Mouse (Mus musculus) megakaryocyte progenitor cell, adult 5-6 weeks (primary cell): ENCODE data around the gene Gm8246. TPM values are rescaled to one million over a fixed set of nuclear protein-coding genes. Genes with fewer than 3 reads are reported as not detected.
"Not testable (repeated sequence)": the region's sequence is repeated elsewhere in the genome, so short reads cannot be mapped to it uniquely, and the experiment has no call there.

ENCODE experiments used
- ATAC-seq: replicated peaks from 2 replicates; pipeline ENCODE4 v1.8.0; 2016; ENCODE audit warnings: mild to moderate bottlenecking, moderate TSS enrichment, inconsistent platforms; ENCODE audit not compliant: poor library complexity
- total RNA-seq, 2 experiments: library from RNA; stranded (forward) in 1 of 2; stranded (reverse) in 1 of 2; fragments of 157-497, 149-512 nt in 1 of 2; fragments of 200-1000 nt in 1 of 2; gene quantifications; 2 replicates each; pipeline versions ENCODE4 v1.2.3 to v1.2.4; 2015 to 2017

Gene Gm8246
- not detected in 2 replicates for total RNA-seq (2015)
- not detected in 2 replicates for total RNA-seq (2017)

GRCm38 (mm10) chr14:5477730-5478129 is at the start of gene Gm8246:
Gene Gm8246, minus strand, starts transcription at chr14:5477830.
- ATAC-seq, result not testable (repeated sequence)

- ATAC-seq, result not testable (repeated sequence)
Measured at GRCm38 (mm10) chr14:5501374-5501773, 23.7 kb upstream of the Gm8246 start, which contains the start of gene Gm3488. Gene Gm3488, plus strand, starts transcription at chr14:5501674.

- ATAC-seq, result not testable (repeated sequence)
Measured at GRCm38 (mm10) chr14:5483907-5484306, 6.3 kb upstream of the Gm8246 start, which contains the start of gene Gm3187. Gene Gm3187, plus strand, starts transcription at chr14:5484207.

- not testable (repeated sequence) for ATAC-seq
Measured at GRCm38 (mm10) chr14:5460469-5460868, 17.2 kb downstream of the Gm8246 start.

- not testable (repeated sequence) for ATAC-seq
Measured at GRCm38 (mm10) chr14:5455367-5455766, 22.3 kb downstream of the Gm8246 start, which contains the start of gene Gm3194. Gene Gm3194, minus strand, starts transcription at chr14:5455467.

Other genes starting within 250 kb of the Gm8246 start
- gene Gm3526, start 217.2 kb downstream of the Gm8246 start, total RNA-seq (2015), result not detected in 2 replicates
- not detected in 2 replicates for gene Gm3526, start 217.2 kb downstream of the Gm8246 start, total RNA-seq (2017)
- gene Gm3542, start 142.9 kb downstream of the Gm8246 start, total RNA-seq (2015), result not detected in 2 replicates
- gene Gm3542, start 142.9 kb downstream of the Gm8246 start, total RNA-seq (2017), result not detected in 2 replicates
- gene Gm3500, start 88.8 kb downstream of the Gm8246 start, total RNA-seq (2015), result not detected in 2 replicates
- not detected in 2 replicates for gene Gm3500, start 88.8 kb downstream of the Gm8246 start, total RNA-seq (2017)
- gene Gm3194, start 22.4 kb downstream of the Gm8246 start, total RNA-seq (2015), result 0.76 and 1.4 TPM in 2 replicates
- 0.91 and 1.00 TPM in 2 replicates for gene Gm3194, start 22.4 kb downstream of the Gm8246 start, total RNA-seq (2017)
- not detected in 2 replicates for gene Gm3187, start 6.4 kb upstream of the Gm8246 start, total RNA-seq (2015)
- not detected in 2 replicates for gene Gm3187, start 6.4 kb upstream of the Gm8246 start, total RNA-seq (2017)
- 0.69 TPM in 1 of 2 replicates, not detected in the other for gene Gm3488, start 23.8 kb upstream of the Gm8246 start, total RNA-seq (2015)
- not detected in 2 replicates for gene Gm3488, start 23.8 kb upstream of the Gm8246 start, total RNA-seq (2017)
- not detected in 2 replicates for gene Gm3532, start 60.7 kb upstream of the Gm8246 start, total RNA-seq (2015)
- gene Gm3532, start 60.7 kb upstream of the Gm8246 start, total RNA-seq (2017), result not detected in 2 replicates
- not detected in 2 replicates for gene Gm8265, start 155.2 kb upstream of the Gm8246 start, total RNA-seq (2015)
- not detected in 2 replicates for gene Gm8265, start 155.2 kb upstream of the Gm8246 start, total RNA-seq (2017)
- gene Gm9603, start 209.6 kb upstream of the Gm8246 start, total RNA-seq (2015), result not detected in 2 replicates
- not detected in 2 replicates for gene Gm9603, start 209.6 kb upstream of the Gm8246 start, total RNA-seq (2017)